Mouse (Mus musculus) layer of hippocampus, postnatal 25 days (tissue): ENCODE measurements around the gene Cryba2. TPM values are rescaled to one million over a fixed set of nuclear protein-coding genes. Genes with fewer than 3 reads are reported as not detected.

Experiments used
- DNase-seq, 2 experiments: peaks; one replicate each; pipeline ENCODE4 v3.0.0; 2022; ENCODE audit warnings: mixed read lengths in 2 of 2, low spot score in 1 of 2; ENCODE audit errors: extremely low spot score in 1 of 2
- microRNA-seq, 2 experiments: library from miRNA; unstranded; fragments of <30 nt; microRNA quantifications; one replicate each; pipeline ENCODE4 v1.2.0; 2021
- total RNA-seq, 2 experiments: library from RNA; stranded (reverse); gene quantifications; 2 replicates each; pipeline ENCODE4 v1.2.3; 2021

Gene Cryba2
- total RNA-seq, 2 experiments from 2014 or later, result 0.39 TPM; not detected in 1

DNA sequence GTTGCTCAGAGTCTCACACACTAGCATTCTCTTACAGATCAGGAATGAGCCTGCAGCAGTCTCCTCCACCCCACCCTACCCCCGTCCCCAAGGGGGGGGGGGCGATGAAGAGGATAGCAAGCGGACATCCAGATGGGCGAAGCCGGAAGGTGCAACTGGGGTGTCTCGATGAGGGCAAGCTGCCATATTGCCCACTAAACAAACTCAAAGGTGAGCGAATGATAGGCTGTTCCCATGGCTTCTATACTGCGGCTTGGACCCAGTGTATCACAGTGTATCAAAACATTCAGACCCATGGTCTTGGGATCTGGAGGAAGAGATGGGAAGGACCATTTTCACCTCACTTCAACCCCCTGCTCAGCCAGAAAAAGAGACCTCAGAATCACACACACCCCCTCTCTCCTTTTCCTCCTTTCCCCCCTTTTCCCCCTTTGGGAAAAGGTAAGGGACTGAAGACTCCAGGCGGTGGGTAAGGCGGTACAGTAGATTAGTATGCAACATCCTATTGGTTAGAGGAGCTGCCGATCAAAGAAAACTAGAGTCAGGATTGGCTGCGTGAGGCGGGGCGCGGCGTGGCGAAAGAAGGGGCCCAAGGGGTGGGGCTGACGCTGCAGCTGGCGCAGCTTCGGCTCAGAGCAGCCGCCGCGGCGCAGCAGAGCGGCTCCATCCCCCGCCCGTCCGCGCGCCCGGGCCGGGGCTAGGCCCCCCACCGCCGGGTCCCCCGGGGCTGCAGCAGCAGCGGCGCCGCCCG lies 38.5 kb downstream of the Cryba2 start, which contains the start of gene Cdk5r2:
Cdk5r2 (plus strand) TSS at position 629 of the 751 bp plus-strand sequence.
- DNase-seq, result peak; percentile 81 to 82

DNA sequence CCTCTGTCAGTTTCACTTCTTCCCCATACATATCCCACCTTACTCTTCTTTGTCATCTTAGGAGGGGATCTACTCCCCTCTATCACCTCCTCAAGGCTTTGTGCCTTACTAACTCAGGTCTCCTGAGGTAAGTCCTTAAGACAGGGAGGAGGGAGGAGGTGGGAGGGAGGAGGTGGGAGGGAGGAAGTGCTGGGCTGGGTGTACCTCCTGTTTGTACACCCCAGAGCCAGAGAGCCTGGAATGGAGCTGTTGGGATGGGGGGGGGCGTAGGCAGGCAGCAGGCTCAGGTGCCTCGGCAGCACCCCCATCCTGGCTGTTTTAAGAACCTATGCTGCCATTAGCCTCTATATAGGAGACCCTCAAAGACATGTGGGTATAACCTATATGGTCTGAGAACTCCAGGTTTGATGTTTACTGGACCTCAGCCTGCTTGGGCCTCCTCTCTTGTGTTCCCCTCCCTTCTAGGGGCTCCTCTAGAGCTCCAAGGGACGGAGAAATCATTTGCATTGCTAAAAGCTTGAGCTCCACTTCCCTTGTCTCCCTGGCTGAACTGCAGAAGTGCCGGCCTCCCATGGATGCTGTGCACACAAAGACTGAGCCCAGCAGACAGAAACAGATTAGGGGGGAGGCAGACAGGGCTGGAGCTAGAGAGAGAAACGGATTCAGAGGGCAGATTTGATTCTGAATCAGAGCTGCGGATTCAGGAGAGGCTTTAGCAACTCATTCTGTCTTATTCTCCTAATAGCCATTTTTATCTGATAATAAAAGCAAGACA lies 41.8 kb downstream of the Cryba2 start:
- DNase-seq, result peak in 1 of 2 experiments; percentile 16

- DNase-seq, result no peak
Measured at GRCm38 (mm10) chr1:74850251-74850650, 42.7 kb downstream of the Cryba2 start.

DNA sequence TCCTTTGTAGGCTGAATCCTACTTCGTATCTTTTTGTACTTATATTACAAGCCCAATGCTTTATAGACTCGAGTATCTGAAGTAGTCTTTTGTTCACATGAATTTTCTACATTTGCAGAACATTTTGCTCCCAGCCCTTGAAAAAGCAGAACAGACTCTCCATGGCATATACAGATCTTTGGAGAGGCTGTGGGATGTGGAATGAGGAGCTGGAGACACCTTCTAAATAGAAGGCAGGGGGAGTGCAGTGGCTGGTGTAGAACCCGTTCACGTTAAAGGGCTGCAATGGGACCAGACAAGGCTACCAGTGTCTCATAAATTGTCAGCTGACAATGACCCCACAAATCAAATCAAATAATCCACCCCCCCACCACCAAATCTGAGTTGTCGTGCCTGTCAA lies 44.0 kb downstream of the Cryba2 start:
- DNase-seq, result no peak

GRCm38 (mm10) chr1:74846341-74846740 lies 46.6 kb downstream of the Cryba2 start:
- DNase-seq, result no peak

DNA sequence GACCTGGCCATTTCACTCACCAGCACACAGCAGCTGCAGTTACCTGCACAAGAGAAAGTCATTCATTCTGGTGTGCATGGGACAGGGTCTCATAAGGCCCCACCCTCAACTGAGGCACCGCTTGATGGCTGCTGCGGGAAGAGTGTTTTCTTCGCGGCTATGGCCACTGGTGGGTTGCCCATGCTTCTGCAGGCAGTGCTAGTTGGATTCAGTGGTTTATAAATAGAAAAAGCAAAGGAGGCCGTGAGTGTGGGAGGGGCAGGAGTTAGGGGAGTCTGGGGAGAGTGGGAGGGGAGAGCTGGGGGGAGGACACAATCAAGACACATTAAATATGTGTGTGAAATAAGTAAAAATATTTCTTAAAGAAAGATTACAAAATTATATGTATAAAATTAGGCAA lies 49.9 kb downstream of the Cryba2 start:
- DNase-seq, result no peak

Small RNA genes lying within 50 kb of the gene (microRNA-seq; reads per million reads assigned to microRNA genes)
- gene Mir375, result 206 to 215 reads per million in 2 experiments

Other genes starting within 250 kb of the Cryba2 start
- gene Ttll4, start 231.4 kb downstream of the Cryba2 start, total RNA-seq, result 10 to 100 TPM; 20.3 to 26.7 TPM
- gene Cyp27a1, start 179.6 kb downstream of the Cryba2 start, total RNA-seq, result 1 to 10 TPM; 2.5 to 2.9 TPM
- not detected for gene Prkag3, start 143.9 kb downstream of the Cryba2 start, total RNA-seq
- under 1 TPM in 1 of 2 experiments, not detected in 1; 0.37 TPM for gene Wnt6, start 121.3 kb downstream of the Cryba2 start, total RNA-seq
- gene Wnt10a, start 101.6 kb downstream of the Cryba2 start, total RNA-seq, result 1 to 10 TPM; 2.0 to 2.2 TPM
- 100 to 1,000 TPM; 224 to 251 TPM for gene Cdk5r2, start 38.2 kb downstream of the Cryba2 start, total RNA-seq
- not detected for gene Fev, start 7.7 kb downstream of the Cryba2 start, total RNA-seq
- 1 to 10 TPM; 1.2 to 2.3 TPM for gene Cfap65, start 42.5 kb upstream of the Cryba2 start, total RNA-seq
- under 1 TPM; 0.10 to 0.38 TPM for gene Ihh, start 58.5 kb upstream of the Cryba2 start, total RNA-seq
- gene Nhej1, start 232.1 kb upstream of the Cryba2 start, total RNA-seq, result 1 to 10 TPM; 2.7 to 3.2 TPM
- gene Slc23a3, start 240.7 kb upstream of the Cryba2 start, total RNA-seq, result under 1 TPM; 0.30 to 0.35 TPM
- gene Cnppd1, start 249.6 kb upstream of the Cryba2 start, total RNA-seq, result 10 to 100 TPM; 26.6 to 38.6 TPM
- 100 to 1,000 TPM; 172 to 177 TPM for gene Retreg2, start 249.6 kb upstream of the Cryba2 start, total RNA-seq